Comparison of ENCODE assay signal across 9 mouse cellular contexts in genomic region chr13:34725800-34726476, GRCm38 (mm10). TPM values are rescaled to one million over a fixed set of nuclear protein-coding genes. Genes with fewer than 3 reads are reported as not detected.
DNase-seq lines count a peak whose midpoint lies in the region; ATAC-seq lines count a peak whose summit lies in the region.
"Had no signal": no experiment of that assay in that cellular context is flagged by ENCODE, and none has a peak within 500 bp of the region (broad histone marks: within the 10 kb centered on the region; RNA-seq: fewer than 3 reads in every experiment).

No protein-coding gene starts in this region.

- H3K4me1 ChIP-seq in embryonic facial prominence, embryonic 13.5 days, result peaks cover 26% of the 10 kb centered on the region
- H3K4me1 ChIP-seq in heart, embryonic 14.5 days (ENCODE audit: control insufficient read depth in 2 of 2, insufficient read depth in 2 of 2, low read length in 2 of 2), result peaks cover 13 to 21% of the 10 kb centered on the region in 2 experiments
- H3K4me1 ChIP-seq in kidney, embryonic 16.5 days (ENCODE audit: insufficient read depth, low read length), result peaks cover 28% of the 10 kb centered on the region
- peaks cover 9% of the 10 kb centered on the region; the same call in 1 of the 2 replicates for H3K4me1 ChIP-seq in liver, embryonic 13.5 days (replicated peaks)

- no peak for ATAC-seq in embryonic facial prominence, embryonic 13.5 days (ENCODE audit: insufficient number of reproducible peaks, insufficient read depth, low FRiP score, low TSS enrichment, low read depth)
- peak; percentile 77 for ATAC-seq in heart, embryonic 14.5 days (ENCODE audit: insufficient number of reproducible peaks, insufficient read depth, low FRiP score, low read depth)
- ATAC-seq in kidney, embryonic 16.5 days (ENCODE audit: low FRiP score, low TSS enrichment), result peak; percentile 83
- ATAC-seq in liver, embryonic 13.5 days (ENCODE audit: low read depth), result no peak

- no peak overlapping the region for H3K9ac ChIP-seq in embryonic facial prominence, embryonic 13.5 days
- peak overlapping the region; percentile 31 for H3K9ac ChIP-seq in heart, embryonic 14.5 days (ENCODE audit: low read length)
- peak overlapping the region; percentile 10; the same call in 1 of the 2 replicates for H3K9ac ChIP-seq in kidney, embryonic 16.5 days (replicated peaks; ENCODE audit: low read length)
- H3K9ac ChIP-seq in liver, embryonic 13.5 days, result no peak overlapping the region

- H3K4me3 ChIP-seq in embryonic facial prominence, embryonic 13.5 days, result peak overlapping the region; percentile 24
- H3K4me3 ChIP-seq in heart, embryonic 14.5 days (ENCODE audit: control insufficient read depth in 1 of 2, insufficient read depth in 1 of 2, low read depth in 1 of 2, low read length in 2 of 2), result peak overlapping the region; percentile 25 to 34
- H3K4me3 ChIP-seq in kidney, embryonic 16.5 days (ENCODE audit: low read length), result peak overlapping the region; percentile 17; the same call in 1 of the 2 replicates
- H3K4me3 ChIP-seq in liver, embryonic 13.5 days (replicated peaks), result no peak overlapping the region

- 12% methylated on average over 9 of the region's 9 CpGs for WGBS in embryonic facial prominence, embryonic 13.5 days
- WGBS in heart, embryonic 14.5 days, result 6% methylated on average over 9 of the region's 9 CpGs
- 12% methylated on average over 9 of the region's 9 CpGs for WGBS in kidney, embryonic 16.5 days
- WGBS in liver, embryonic 13.5 days (ENCODE audit: insufficient replicate concordance), result 15% methylated on average over 9 of the region's 9 CpGs

- peaks cover 3% of the 10 kb centered on the region; the same call in 1 of the 2 replicates for H3K9me3 ChIP-seq in embryonic facial prominence, embryonic 13.5 days
- 0 out of 2 replicates have a peak, but pooled peaks cover 2% of the 10 kb centered on the region for H3K9me3 ChIP-seq in heart, embryonic 14.5 days (ENCODE audit: control insufficient read depth, low read length)
- H3K9me3 ChIP-seq in kidney, embryonic 16.5 days (ENCODE audit: low read length), result no peaks in the 10 kb centered on the region
- no peaks in the 10 kb centered on the region for H3K9me3 ChIP-seq in liver, embryonic 13.5 days (replicated peaks)
- H3K9me3 ChIP-seq: G1E had no signal

- H3K4me2 ChIP-seq in embryonic facial prominence, embryonic 13.5 days, result peak overlapping the region; percentile 56
- peak overlapping the region; percentile 56 for H3K4me2 ChIP-seq in heart, embryonic 14.5 days (ENCODE audit: low read length)
- H3K4me2 ChIP-seq in kidney, embryonic 16.5 days (replicated peaks; ENCODE audit: low read depth, low read length), result peak overlapping the region; percentile 44
- H3K4me2 ChIP-seq in liver, embryonic 13.5 days, result peak overlapping the region; percentile 17; the same call in 1 of the 2 replicates

- H3K36me3 ChIP-seq in embryonic facial prominence, embryonic 13.5 days, result no peaks in the 10 kb centered on the region
- no peaks in the 10 kb centered on the region for H3K36me3 ChIP-seq in heart, embryonic 14.5 days (ENCODE audit: control insufficient read depth, insufficient read depth, low read length)
- H3K36me3 ChIP-seq in kidney, embryonic 16.5 days (ENCODE audit: insufficient read depth, low read length), result no peaks in the 10 kb centered on the region
- no peaks in the 10 kb centered on the region for H3K36me3 ChIP-seq in liver, embryonic 13.5 days
- H3K36me3 ChIP-seq: G1E had no signal

- DNase-seq in right cerebral cortex, adult 18-20 months, result peak; percentile 2
- no peak for DNase-seq in right cerebral cortex, postnatal 25 days
- DNase-seq in liver, embryonic 13.5 days, result no peak
- peak; percentile 17 for DNase-seq in retina, embryonic 14.5 days (ENCODE audit: low spot score)
- no peak for DNase-seq in spleen, postnatal 14 days (ENCODE audit: low spot score in 2 of 2)

- H3K27ac ChIP-seq in embryonic facial prominence, embryonic 13.5 days, result peak overlapping the region; percentile 44; the same call in 1 of the 2 replicates
- peak overlapping the region; percentile 85 to 87 for H3K27ac ChIP-seq in heart, embryonic 14.5 days (replicated peaks in 1 of 2; ENCODE audit: control insufficient read depth in 1 of 2, insufficient read depth in 1 of 2, low read depth in 2 of 2, low read length in 2 of 2)
- H3K27ac ChIP-seq in kidney, embryonic 16.5 days (ENCODE audit: low read length), result peak overlapping the region; percentile 83
- no peak overlapping the region for H3K27ac ChIP-seq in liver, embryonic 13.5 days

- H3K27me3 ChIP-seq in embryonic facial prominence, embryonic 13.5 days, result no peaks in the 10 kb centered on the region
- no peaks in the 10 kb centered on the region for H3K27me3 ChIP-seq in heart, embryonic 14.5 days (ENCODE audit: control insufficient read depth, insufficient read depth, low read length)
- H3K27me3 ChIP-seq in kidney, embryonic 16.5 days (ENCODE audit: insufficient read depth, low read length), result no peaks in the 10 kb centered on the region
- H3K27me3 ChIP-seq in liver, embryonic 13.5 days, result no peaks in the 10 kb centered on the region

RNA-seq across cellular contexts. Expression of gene Fam50b, which starts 8.7 kb away (rescaled TPM):
- not detected in 2 replicates for polyA plus RNA-seq in embryonic facial prominence, embryonic 13.5 days (2015; fragmentation: Nextera tagmentation; extraction: Ambion mirVana)
- polyA plus RNA-seq in heart, embryonic 14.5 days (2014; fragmentation: Nextera tagmentation; extraction: Ambion mirVana), result 0.16 TPM in 1 of 2 replicates, not detected in the other
- not detected in 2 replicates for polyA plus RNA-seq in kidney, embryonic 16.5 days (2015; fragmentation: Nextera tagmentation; extraction: Ambion mirVana)
- 0.09 TPM in 1 of 2 replicates, not detected in the other for polyA plus RNA-seq in liver, embryonic 13.5 days (2015; fragmentation: Nextera tagmentation; extraction: Ambion mirVana)
- polyA plus RNA-seq: G1E had no signal

Comparison
In these comparisons a context has a peak if more than half of its experiments do, and no peak if none do; other contexts are left out.
1. DNase-seq: peak in right cerebral cortex, adult 18-20 months (single experiment) and retina, embryonic 14.5 days (single experiment); none in right cerebral cortex, postnatal 25 days (single experiment), liver, embryonic 13.5 days (single experiment) and spleen, postnatal 14 days (0 of 2).
2. ATAC-seq: peak in heart, embryonic 14.5 days (single experiment) and kidney, embryonic 16.5 days (single experiment); none in embryonic facial prominence, embryonic 13.5 days (single experiment) and liver, embryonic 13.5 days (single experiment).
3. H3K9ac ChIP-seq: peak in heart, embryonic 14.5 days (single experiment) and kidney, embryonic 16.5 days (single experiment); none in embryonic facial prominence, embryonic 13.5 days (single experiment) and liver, embryonic 13.5 days (single experiment).
4. Peak in every context shown above with its lines, with median percentiles within 50 percentile points of each other: H3K4me2 ChIP-seq.